Mouse (Mus musculus) neural tube, embryonic 12.5 days (tissue): ENCODE data around the gene Wfdc21. TPM values are rescaled to one million over a fixed set of nuclear protein-coding genes. Genes with fewer than 3 reads are reported as not detected.

Experiments
- ATAC-seq: fragments of 200-750 bp; cut with Nextera tagmentation; 2 replicates; pipeline ENCODE4 v1.8.0; 2017; ENCODE audit warnings: low read depth, mild to moderate bottlenecking, moderate TSS enrichment, moderate library complexity; ENCODE audit not compliant: low FRiP score
- H3K27ac ChIP-seq: fragments of 300-500 bp; sonication (generic); 2 replicates; pipeline ENCODE4 v1.5.1; 2016
- H3K27me3 ChIP-seq: fragments of 300-500 bp; sonication (generic); replicated peaks from 2 replicates; pipeline ENCODE4 v1.6.1; 2016; ENCODE audit warnings: mild to moderate bottlenecking
- H3K36me3 ChIP-seq: fragments of 300-500 bp; sonication (generic); 2 replicates; pipeline ENCODE4 v1.6.1; 2016; ENCODE audit warnings: mild to moderate bottlenecking
- H3K4me1 ChIP-seq: fragments of 300-500 bp; sonication (generic); 2 replicates; pipeline ENCODE4 v1.6.1; 2016
- H3K4me2 ChIP-seq: fragments of 300-500 bp; sonication (generic); replicated peaks from 2 replicates; pipeline ENCODE4 v1.6.1; 2016; ENCODE audit warnings: mild to moderate bottlenecking
- H3K4me3 ChIP-seq: fragments of 300-500 bp; sonication (generic); 2 replicates; pipeline ENCODE4 v1.5.1; 2016
- H3K9ac ChIP-seq: fragments of 300-500 bp; sonication (generic); 2 replicates; pipeline ENCODE4 v1.6.1; 2016; ENCODE audit warnings: mild to moderate bottlenecking
- H3K9me3 ChIP-seq: fragments of 300-500 bp; sonication (generic); 2 replicates; pipeline ENCODE4 v1.6.1; 2016; ENCODE audit warnings: mild to moderate bottlenecking
- WGBS: fragments of 180-500 bp; shearing (Covaris S2); methylation state at CpG from one replicate; pipeline ENCODE4 v1.1.7; 2016; 5-methylcytosine and 5-hydroxymethylcytosine counted together
- polyA plus RNA-seq: library from polyadenylated mRNA; unstranded; fragments of >200 nt; fragmentation: Nextera tagmentation; extraction: Ambion mirVana; gene quantifications from 2 replicates; pipeline ENCODE4 v1.2.1, GENCODE M21; 2016

Gene Wfdc21
- polyA plus RNA-seq, 1 experiment from 2014 or later = not detected

DNA sequence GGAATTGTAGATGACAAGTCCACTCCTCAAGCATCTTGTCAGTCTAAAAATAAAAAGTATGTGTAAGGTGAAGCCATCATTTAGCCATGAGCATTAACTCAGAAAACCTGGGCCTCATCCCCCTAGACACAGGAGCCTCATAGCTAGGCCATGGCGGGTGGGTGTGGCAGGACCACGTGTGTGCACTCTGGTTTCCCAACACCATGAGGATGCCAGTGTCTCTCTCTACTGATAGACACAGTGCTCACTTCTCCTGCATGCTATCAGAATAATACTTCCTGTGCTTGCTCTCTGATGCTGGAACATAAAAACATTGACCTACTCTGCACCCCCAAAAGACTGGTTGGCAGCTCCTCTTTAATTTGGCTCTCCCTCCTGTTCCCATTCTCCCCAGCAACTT is 10.9 kb upstream of the Wfdc21 start:
- H3K36me3 ChIP-seq = no peaks in the 10 kb centered on the region
- no peak overlapping the region for H3K27ac ChIP-seq
- H3K27me3 ChIP-seq = no peaks in the 10 kb centered on the region
- H3K4me2 ChIP-seq = no peak overlapping the region
- WGBS = 70% methylated on average over 2 of the region's 2 CpGs
- H3K4me3 ChIP-seq = no peak overlapping the region
- no peaks in the 10 kb centered on the region for H3K9me3 ChIP-seq
- H3K9ac ChIP-seq = no peak overlapping the region
- no peak for ATAC-seq
- H3K4me1 ChIP-seq = no peaks in the 10 kb centered on the region

DNA sequence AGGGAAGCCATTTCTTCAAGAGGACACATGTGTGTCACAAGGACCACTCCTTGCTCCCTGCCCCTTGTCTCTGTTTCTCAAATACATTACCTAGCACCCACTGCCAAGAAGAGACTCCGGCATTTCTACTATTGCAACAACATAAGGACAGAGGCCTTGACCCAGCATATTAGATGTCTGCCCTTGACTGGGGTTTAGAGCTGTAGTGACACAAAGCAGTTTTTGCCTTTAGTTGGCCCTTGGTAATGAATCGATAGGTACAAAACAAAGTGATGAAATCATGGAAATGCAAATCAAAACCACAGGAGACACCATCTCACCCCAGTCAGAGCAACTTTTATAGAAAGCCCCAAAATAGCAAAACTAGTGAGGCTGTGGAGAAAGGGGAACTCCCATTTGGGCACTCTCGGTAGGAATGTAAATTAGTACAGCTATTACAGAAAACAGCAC is 9.6 kb upstream of the Wfdc21 start:
- H3K4me3 ChIP-seq = no peak overlapping the region

DNA sequence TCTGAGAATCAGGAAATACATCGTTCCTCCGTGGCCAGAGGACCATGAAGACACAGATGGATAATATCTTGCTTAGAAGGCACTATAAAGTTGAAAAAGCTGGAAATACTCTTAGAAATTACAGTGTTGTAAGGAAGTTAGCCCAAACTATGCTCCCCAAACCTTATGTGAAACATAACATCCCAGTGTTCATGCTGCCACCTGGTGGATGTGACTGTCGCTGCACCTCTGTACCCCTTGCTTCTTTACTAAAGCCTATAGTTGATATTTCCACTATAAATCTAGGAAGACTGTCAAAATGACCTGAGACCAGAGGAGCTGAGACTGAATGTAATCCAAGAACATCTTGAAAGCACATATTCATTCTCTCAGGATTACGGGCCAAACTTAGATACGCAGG is 7.5 kb upstream of the Wfdc21 start:
- 26% methylated on average over 5 of the region's 5 CpGs for WGBS
- no peaks in the 10 kb centered on the region for H3K36me3 ChIP-seq
- no peak overlapping the region for H3K4me3 ChIP-seq
- no peak overlapping the region for H3K27ac ChIP-seq
- no peaks in the 10 kb centered on the region for H3K27me3 ChIP-seq
- ATAC-seq = no peak
- H3K4me2 ChIP-seq = no peak overlapping the region
- no peaks in the 10 kb centered on the region for H3K4me1 ChIP-seq
- H3K9ac ChIP-seq = no peak overlapping the region
- no peaks in the 10 kb centered on the region for H3K9me3 ChIP-seq

More for the DNA sequence above, 9.6 kb upstream of the Wfdc21 start:
- H3K36me3 ChIP-seq = no peaks in the 10 kb centered on the region
- no peak for ATAC-seq
- H3K4me1 ChIP-seq = no peaks in the 10 kb centered on the region
- H3K9ac ChIP-seq = no peak overlapping the region
- 94% methylated on average over 3 of the region's 3 CpGs for WGBS
- H3K27ac ChIP-seq = no peak overlapping the region
- no peak overlapping the region for H3K4me2 ChIP-seq
- H3K27me3 ChIP-seq = no peaks in the 10 kb centered on the region
- H3K9me3 ChIP-seq = no peaks in the 10 kb centered on the region

DNA sequence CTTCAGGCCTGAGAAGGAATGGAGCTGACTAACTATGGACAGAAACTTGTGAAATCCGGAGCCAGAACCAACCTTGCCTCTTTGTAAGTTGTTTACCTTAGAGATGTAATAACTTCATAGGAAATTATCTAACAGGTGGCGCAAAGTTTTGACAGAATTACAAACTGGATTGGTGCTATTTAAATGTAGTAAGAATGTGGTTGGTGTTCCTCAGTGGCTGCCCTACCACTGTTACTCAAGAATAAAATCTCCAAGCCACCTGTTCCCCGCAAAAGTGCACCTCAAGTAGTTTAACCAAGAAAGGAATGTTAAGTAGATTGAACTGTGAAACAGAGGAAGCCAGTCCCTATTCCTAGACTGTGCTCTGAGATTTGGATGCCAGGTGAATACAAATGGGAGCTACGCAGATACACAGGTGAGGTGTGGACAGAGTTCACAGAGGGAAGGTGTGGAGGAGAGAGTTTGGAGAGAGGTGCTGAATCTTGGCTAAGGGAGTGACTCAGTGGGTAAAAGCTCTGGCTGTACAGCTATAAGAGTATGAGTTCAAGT is 6.2 kb upstream of the Wfdc21 start:
- H3K9me3 ChIP-seq = no peaks in the 10 kb centered on the region
- H3K4me2 ChIP-seq = no peak overlapping the region
- ATAC-seq = no peak
- no peaks in the 10 kb centered on the region for H3K27me3 ChIP-seq
- H3K4me1 ChIP-seq = no peaks in the 10 kb centered on the region
- H3K27ac ChIP-seq = no peak overlapping the region
- H3K9ac ChIP-seq = no peak overlapping the region
- no peak overlapping the region for H3K4me3 ChIP-seq
- 77% methylated on average over 4 of the region's 4 CpGs for WGBS
- H3K36me3 ChIP-seq = no peaks in the 10 kb centered on the region

DNA sequence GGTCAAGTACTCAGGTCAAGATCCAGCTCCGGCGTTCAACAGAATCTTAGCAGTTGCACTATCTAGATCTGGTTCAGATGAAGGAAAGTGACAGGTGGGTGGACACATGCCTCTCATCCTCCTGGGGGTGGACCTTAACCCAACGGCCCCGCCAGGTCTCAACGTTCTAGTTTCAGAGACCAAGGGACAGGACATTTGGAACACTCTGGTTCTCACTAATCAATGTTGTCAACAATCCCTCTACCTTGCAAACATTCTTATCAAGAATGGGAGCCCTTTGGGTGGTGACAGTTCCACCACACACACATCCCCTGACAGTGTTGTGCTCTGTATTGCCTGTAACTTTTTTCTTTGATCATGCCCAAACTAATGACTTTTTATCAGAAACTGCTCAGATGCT is 4.9 kb upstream of the Wfdc21 start:
- no peak overlapping the region for H3K9ac ChIP-seq
- 85% methylated on average over 5 of the region's 5 CpGs for WGBS
- no peaks in the 10 kb centered on the region for H3K9me3 ChIP-seq
- no peak for ATAC-seq
- no peaks in the 10 kb centered on the region for H3K27me3 ChIP-seq
- no peak overlapping the region for H3K4me3 ChIP-seq
- H3K4me1 ChIP-seq = no peaks in the 10 kb centered on the region
- no peak overlapping the region for H3K4me2 ChIP-seq
- H3K36me3 ChIP-seq = no peaks in the 10 kb centered on the region
- H3K27ac ChIP-seq = no peak overlapping the region

DNA sequence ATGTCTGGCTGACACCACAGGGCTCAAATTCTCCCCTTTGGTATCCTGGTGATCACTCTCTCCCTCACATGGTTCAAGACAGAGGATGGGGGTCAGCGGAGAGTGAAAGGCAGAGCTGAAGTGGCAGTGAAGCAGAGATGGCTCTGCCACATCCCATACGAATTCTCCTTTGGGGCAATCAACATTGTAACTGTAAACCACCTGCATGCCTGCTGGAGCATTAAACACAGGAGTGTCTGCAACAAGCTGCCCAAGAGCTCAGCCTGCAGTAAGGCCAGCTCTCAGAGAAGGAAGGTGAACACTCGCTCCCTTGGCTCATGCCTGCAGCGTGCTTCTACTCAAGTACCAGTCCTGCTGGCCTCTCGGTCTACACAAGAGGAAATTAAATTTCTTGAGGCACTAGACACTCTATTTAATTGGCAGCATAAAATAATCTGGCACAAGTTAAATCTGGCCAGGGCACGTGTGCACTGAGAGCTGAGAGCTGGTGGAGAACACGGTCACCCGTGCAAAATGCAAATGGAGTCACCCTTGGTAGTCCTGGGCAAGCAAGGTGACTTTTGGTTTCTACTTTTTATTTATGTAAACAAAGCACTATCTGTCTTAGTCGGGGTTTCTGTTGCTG is 3.9 kb upstream of the Wfdc21 start:
- H3K4me1 ChIP-seq = no peaks in the 10 kb centered on the region
- WGBS = 75% methylated on average over 9 of the region's 9 CpGs
- H3K9ac ChIP-seq = no peak overlapping the region
- H3K27ac ChIP-seq = no peak overlapping the region
- no peak for ATAC-seq
- no peak overlapping the region for H3K4me3 ChIP-seq
- no peak overlapping the region for H3K4me2 ChIP-seq
- H3K27me3 ChIP-seq = no peaks in the 10 kb centered on the region
- H3K36me3 ChIP-seq = no peaks in the 10 kb centered on the region
- H3K9me3 ChIP-seq = no peaks in the 10 kb centered on the region

DNA sequence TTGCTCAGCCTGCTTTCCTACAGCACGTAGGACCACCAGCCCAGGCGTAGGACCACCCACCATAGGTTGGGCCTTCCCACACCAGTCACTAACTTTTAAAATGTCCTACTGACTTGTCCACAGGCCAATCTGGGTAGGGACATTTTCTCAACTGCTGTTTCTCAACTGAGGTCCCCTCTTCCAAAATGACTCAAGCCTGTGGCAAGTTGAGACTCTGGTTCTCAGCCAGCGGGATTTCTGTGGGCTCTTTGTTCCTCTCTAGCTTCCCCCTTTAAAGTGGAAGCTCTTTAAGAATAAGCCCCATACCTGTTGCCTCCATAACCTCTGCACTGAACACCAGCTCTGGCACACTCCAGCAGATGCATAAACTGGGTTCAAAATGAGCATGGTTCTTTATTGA is 3.2 kb upstream of the Wfdc21 start:
- no peak overlapping the region for H3K4me2 ChIP-seq
- ATAC-seq = no peak

DNA sequence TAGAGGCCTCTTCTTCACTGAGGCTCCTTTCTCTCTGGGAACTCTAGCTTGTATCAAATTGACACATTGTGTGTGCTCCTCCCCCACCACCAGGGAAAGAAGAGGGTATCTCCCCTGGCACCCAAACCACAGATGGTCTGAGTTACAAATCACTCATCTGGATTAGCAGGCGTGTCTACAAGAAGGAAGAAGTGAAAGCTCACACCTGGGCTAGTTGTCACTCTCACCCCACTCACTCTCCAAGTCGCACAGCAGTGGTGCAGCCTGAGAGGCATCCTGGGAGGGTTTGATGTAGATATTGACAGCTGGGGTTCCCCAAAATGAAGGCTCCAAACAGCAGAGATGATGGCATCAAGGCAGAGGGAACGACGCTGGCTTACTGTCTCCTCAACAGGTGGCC is 588 bp upstream of the Wfdc21 start:
- no peak overlapping the region for H3K4me2 ChIP-seq
- H3K27me3 ChIP-seq = 0 out of 2 replicates have a peak, but pooled peaks cover 4% of the 10 kb centered on the region
- H3K4me1 ChIP-seq = no peaks in the 10 kb centered on the region
- H3K9ac ChIP-seq = no peak overlapping the region
- no peak overlapping the region for H3K27ac ChIP-seq
- no peaks in the 10 kb centered on the region for H3K36me3 ChIP-seq
- H3K4me3 ChIP-seq = no peak overlapping the region
- no peak for ATAC-seq
- WGBS = 64% methylated on average over 4 of the region's 4 CpGs
- H3K9me3 ChIP-seq = no peaks in the 10 kb centered on the region

More for the DNA sequence above, 3.2 kb upstream of the Wfdc21 start:
- Histone ChIP-seq H3K4me1 (no peaks in the 10 kb centered on the region), H3K9me3 (no peaks in the 10 kb centered on the region), H3K4me3 (no peak overlapping the region), H3K27me3 (no peaks in the 10 kb centered on the region), H3K27ac (no peak overlapping the region), H3K9ac (no peak overlapping the region), H3K36me3 (no peaks in the 10 kb centered on the region)
- 87% methylated on average over 3 of the region's 3 CpGs for WGBS

DNA sequence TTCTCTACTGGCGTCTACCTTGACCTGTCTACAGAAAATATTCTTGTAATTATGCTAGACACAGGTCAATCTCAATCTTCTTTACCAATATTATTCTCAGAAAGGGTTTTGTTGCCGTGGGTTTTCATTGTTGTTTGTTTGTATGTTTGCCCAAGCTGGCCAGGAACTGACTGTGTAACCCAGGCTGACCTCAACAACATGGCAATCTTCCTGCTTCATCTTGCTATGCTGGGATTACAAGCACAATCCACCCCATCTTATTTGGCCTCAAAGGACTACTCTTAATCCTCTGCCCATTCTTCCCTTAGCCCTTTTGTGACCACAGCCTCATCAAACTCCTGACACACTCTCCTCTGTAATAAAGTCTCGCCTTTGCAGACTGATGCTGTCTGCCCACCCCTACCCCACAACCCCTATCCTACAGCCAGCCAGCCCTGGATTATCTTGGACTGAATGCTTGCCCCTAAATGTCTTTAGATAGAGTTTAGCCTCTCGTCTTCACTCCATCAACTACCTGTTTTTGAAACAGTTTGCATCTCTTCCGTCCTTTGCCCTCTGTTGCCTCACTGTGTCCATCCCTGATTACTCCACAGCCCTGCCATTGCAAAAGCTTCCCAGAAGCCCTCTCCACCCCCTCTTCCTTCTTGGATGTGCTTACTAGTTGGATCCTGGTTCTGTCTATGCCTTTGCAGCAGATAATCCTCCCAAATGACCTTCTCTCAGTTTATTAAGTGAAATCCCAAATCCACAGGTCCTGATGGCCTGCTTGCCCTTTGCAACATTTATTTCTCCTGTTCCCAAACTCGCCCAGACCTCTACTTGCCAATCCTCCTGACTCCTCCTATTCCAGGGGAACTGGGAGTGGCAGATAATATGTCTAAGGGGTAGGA is 881 bp downstream of the Wfdc21 start:
- no peak for ATAC-seq
- whole genome bisulfite sequencing = 70% methylated on average over 6 of the region's 6 CpGs
- H3K4me3 ChIP-seq = no peak overlapping the region
- no peaks in the 10 kb centered on the region for H3K36me3 ChIP-seq
- no peaks in the 10 kb centered on the region for H3K9me3 ChIP-seq
- no peaks in the 10 kb centered on the region for H3K4me1 ChIP-seq
- no peak overlapping the region for H3K27ac ChIP-seq
- H3K4me2 ChIP-seq = no peak overlapping the region
- no peak overlapping the region for H3K9ac ChIP-seq
- 0 out of 2 replicates have a peak, but pooled peaks cover 6% of the 10 kb centered on the region for H3K27me3 ChIP-seq

DNA sequence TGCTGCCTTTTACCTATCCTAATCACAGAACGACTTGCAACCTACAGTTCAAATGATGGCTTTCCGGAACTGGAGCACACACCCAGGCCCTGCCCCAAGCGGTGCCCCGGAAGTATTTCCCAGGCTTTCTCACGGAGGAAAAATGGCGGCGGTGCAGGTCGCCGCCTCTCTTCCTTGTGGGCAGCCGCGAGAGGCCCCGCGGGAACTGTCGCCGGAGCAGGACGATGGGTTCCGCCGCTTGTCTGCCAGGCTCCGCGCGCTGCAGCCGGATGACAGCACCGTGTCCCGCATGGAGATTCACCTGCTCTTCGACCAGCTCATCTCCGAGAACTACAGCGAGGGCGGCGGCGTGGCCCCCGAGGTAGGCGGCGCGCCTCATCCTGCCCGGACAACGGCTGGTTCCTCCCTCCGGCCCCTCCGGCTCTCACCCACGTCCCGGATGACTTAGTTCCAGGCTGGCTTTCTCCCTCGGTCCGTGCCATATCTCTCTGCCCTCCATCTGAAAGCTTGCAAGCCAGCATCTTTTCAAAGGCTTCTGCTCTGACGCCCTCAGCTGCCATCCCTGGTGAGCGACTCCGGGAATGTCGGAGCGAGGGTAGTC is 6.9 kb downstream of the Wfdc21 start, which contains the start of gene Heatr6:
Heatr6 (plus strand) TSS at position 116 of the 601 bp plus-strand sequence.
- peak within 1 kb of the TSS; percentile 67; the same call in 1 of the 2 replicates for H3K27ac ChIP-seq
- ATAC-seq = peak; percentile 96
- under 1% methylated on average over 47 of the region's 47 CpGs for WGBS

DNA sequence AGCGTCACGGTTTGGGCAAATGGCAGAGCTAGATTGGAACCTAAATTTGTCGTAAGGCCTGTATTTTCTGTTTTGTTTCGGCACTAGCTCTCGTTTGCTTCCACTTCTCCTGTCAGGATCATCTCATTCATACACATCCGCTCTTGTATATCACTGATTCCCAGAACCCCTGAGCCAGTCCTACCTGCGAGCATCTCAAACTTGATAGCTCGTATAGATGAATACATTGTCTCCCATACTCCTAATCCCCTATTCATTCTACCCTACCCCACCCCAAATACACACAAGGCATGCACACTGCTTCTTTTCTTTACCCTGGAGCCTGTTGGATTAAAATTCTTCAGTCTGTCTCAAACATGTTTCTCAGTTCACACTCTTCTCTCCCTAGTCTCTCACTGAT is 7.5 kb downstream of the Wfdc21 start:
- Histone ChIP-seq H3K27ac (0 out of 2 replicates have a peak overlapping the region, but pooled peaks have one; percentile 67), H3K27me3 (0 out of 2 replicates have a peak, but pooled peaks cover 6% of the 10 kb centered on the region), H3K4me2 (peak overlapping the region; percentile 76), H3K4me1 (peaks cover 12% of the 10 kb centered on the region), H3K9ac (peak overlapping the region; percentile 79), H3K4me3 (peak overlapping the region; percentile 78), H3K9me3 (no peaks in the 10 kb centered on the region), H3K36me3 (peaks cover 29% of the 10 kb centered on the region)
- WGBS = 6% methylated on average over 8 of the region's 8 CpGs
- ATAC-seq = 0 out of 2 replicates have a peak, but pooled peaks have one; percentile 17

More for the DNA sequence above, 6.9 kb downstream of the Wfdc21 start, which contains the start of gene Heatr6:
- Histone ChIP-seq H3K9me3 (no peaks in the 10 kb centered on the region), H3K4me3 (peak within 1 kb of the TSS; percentile 78), H3K9ac (peak within 1 kb of the TSS; percentile 79), H3K36me3 (peaks cover 23% of the 10 kb centered on the region), H3K4me1 (peaks cover 12% of the 10 kb centered on the region), H3K4me2 (peak within 1 kb of the TSS; percentile 76), H3K27me3 (0 out of 2 replicates have a peak, but pooled peaks cover 6% of the 10 kb centered on the region)

DNA sequence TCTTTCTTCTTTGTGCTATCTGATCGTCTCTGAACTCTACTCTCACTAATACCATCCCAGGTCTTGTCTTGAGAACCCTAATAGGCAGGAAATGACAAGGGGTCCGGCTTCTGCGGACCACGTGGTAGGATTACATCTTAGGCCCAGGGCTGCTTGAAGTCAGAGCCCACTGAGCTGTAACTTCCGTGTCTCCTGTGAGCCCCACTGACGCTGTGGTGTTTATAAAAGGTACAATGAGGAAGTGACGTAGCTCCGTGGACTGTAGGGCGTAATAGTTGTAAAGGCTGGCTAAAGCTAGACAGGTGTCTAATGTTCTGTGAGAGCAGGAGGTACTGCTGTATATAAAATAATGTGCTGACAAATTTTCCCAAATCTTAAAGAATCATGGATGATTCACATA is 20.6 kb downstream of the Wfdc21 start:
- Histone ChIP-seq H3K27me3 (no peaks in the 10 kb centered on the region), H3K36me3 (peaks cover 93% of the 10 kb centered on the region), H3K9me3 (no peaks in the 10 kb centered on the region), H3K4me1 (no peaks in the 10 kb centered on the region), H3K27ac (no peak overlapping the region), H3K9ac (no peak overlapping the region), H3K4me2 (no peak overlapping the region), H3K4me3 (no peak overlapping the region)
- 95% methylated on average over 9 of the region's 9 CpGs for whole genome bisulfite sequencing
- ATAC-seq = no peak
